Mouse (Mus musculus): ENCODE data around the gene Ubb. TPM values are rescaled to one million over a fixed set of nuclear protein-coding genes. Genes with fewer than 3 reads are reported as not detected.

Ubb gene
- polyA plus RNA-seq, 2 experiments, result 1,031 to 1,383 TPM

DNA sequence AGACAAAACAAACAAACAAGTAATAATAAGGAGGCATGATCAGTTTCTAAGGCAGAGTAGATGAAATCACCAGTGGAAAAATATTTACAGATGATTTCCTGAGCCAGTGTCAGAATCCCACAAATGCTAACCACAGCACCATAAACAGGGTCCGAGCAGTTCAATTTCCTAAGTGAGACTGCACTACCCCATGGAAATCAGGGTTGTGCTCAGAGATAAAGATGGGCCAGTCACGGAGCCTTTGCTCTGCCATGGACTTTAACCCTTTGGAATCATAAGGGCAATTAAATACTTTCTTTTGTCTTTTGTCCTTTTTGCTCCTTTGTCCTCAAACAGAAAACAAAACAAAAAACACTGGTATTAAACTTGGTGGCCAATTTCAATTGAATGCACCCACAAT is 28.7 kb upstream of the Ubb start:
- H3K27ac ChIP-seq, result no peak overlapping the region
- TF ChIP-seq EP300 (IDR thresholded peaks at IDR 0.05; ENCODE audit: low read depth) (no peak), CTCF (IDR thresholded peaks at IDR 0.05; ENCODE audit: low read depth) (no peak)
- WGBS (ENCODE audit: insufficient replicate concordance), result 24% methylated on average over 2 of the region's 2 CpGs
- no peak overlapping the region for H3K9ac ChIP-seq (replicated peaks)
- H3K9me3 ChIP-seq (ENCODE audit: control insufficient read depth, low read length), result no peaks in the 10 kb centered on the region
- no peaks in the 10 kb centered on the region for H3K4me1 ChIP-seq (replicated peaks; ENCODE audit: control insufficient read depth in 2 of 2, insufficient read depth in 2 of 2, low read length in 1 of 2)
- DNase-seq (ENCODE audit: low read depth in 3 of 3, low spot score in 3 of 3) (no peak), ATAC-seq (ENCODE audit: insufficient read depth) (no peak)
- H3K27me3 ChIP-seq (ENCODE audit: control insufficient read depth, insufficient read depth, low read length), result no peaks in the 10 kb centered on the region
- H3K4me3 ChIP-seq (ENCODE audit: insufficient read depth in 1 of 2, low read depth in 2 of 2, low read length in 2 of 2), result no peak overlapping the region
- no peak overlapping the region for H3K4me2 ChIP-seq (ENCODE audit: low read depth)
- H3K36me3 ChIP-seq (replicated peaks; ENCODE audit: control insufficient read depth, insufficient read depth, low read depth), result no peaks in the 10 kb centered on the region

DNA sequence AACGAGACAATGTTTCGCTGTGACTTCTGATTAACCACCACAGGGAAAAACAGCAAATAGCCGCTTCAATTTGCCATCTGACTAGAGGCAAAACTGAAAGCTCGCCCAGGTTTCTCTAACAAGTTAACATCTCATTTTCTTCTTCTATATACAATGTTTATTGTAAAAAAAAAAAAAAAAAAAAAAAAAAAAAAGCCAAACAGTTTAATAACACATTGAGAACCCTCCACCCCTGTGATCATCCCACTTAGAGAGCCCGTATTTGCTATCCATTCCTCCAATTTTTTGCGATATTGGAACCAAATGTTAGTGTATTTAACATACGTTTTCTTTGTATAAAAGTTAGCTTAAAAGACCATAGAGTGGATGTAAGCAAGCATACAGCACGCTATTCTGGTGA is 13.9 kb upstream of the Ubb start:
- TF ChIP-seq EP300 (IDR thresholded peaks at IDR 0.05; ENCODE audit: low read depth) (no peak), CTCF (IDR thresholded peaks at IDR 0.05; ENCODE audit: low read depth) (no peak)
- H3K4me3 ChIP-seq (ENCODE audit: insufficient read depth in 1 of 2, low read depth in 2 of 2, low read length in 2 of 2), result no peak overlapping the region
- WGBS (ENCODE audit: insufficient replicate concordance), result 80% methylated on average over 8 of the region's 8 CpGs

GRCm38 (mm10) chr11:62537590-62537989 is 13.4 kb upstream of the Ubb start:
- H3K4me2 ChIP-seq (ENCODE audit: low read depth), result peak overlapping the region; percentile 74
- TF ChIP-seq CTCF (IDR thresholded peaks at IDR 0.05; ENCODE audit: low read depth), result no peak
- TF ChIP-seq EP300 (IDR thresholded peaks at IDR 0.05; ENCODE audit: low read depth), result no peak
- 0 out of 2 replicates have a peak overlapping the region, but pooled peaks have one; percentile 14 for H3K9ac ChIP-seq (replicated peaks)
- WGBS (ENCODE audit: insufficient replicate concordance), result 23% methylated on average over 7 of the region's 7 CpGs
- ATAC-seq (ENCODE audit: insufficient read depth), result no peak
- no peaks in the 10 kb centered on the region; the same call in 1 of the 2 replicates for H3K36me3 ChIP-seq (replicated peaks; ENCODE audit: control insufficient read depth, insufficient read depth, low read depth)
- no peaks in the 10 kb centered on the region for H3K9me3 ChIP-seq (ENCODE audit: control insufficient read depth, low read length)
- peaks cover 0 to 7% of the 10 kb centered on the region in 2 experiments; a peak in 3 of 4 replicates for H3K4me1 ChIP-seq (replicated peaks; ENCODE audit: control insufficient read depth in 2 of 2, insufficient read depth in 2 of 2, low read length in 1 of 2)
- H3K4me3 ChIP-seq (ENCODE audit: insufficient read depth in 1 of 2, low read depth in 2 of 2, low read length in 2 of 2), result peak overlapping the region; percentile 3 to 77; a peak in 3 of 4 replicates
- no peak for DNase-seq (ENCODE audit: low read depth in 3 of 3, low spot score in 3 of 3)
- peaks cover 4% of the 10 kb centered on the region for H3K27me3 ChIP-seq (ENCODE audit: control insufficient read depth, insufficient read depth, low read length)
- no peak overlapping the region for H3K27ac ChIP-seq

More for the DNA sequence above, 13.9 kb upstream of the Ubb start:
- H3K4me2 ChIP-seq (ENCODE audit: low read depth), result peak overlapping the region; percentile 74
- peaks cover 4% of the 10 kb centered on the region for H3K27me3 ChIP-seq (ENCODE audit: control insufficient read depth, insufficient read depth, low read length)
- ATAC-seq (ENCODE audit: insufficient read depth) (no peak), DNase-seq (ENCODE audit: low read depth in 3 of 3, low spot score in 3 of 3) (no peak)
- no peak overlapping the region for H3K27ac ChIP-seq
- H3K9me3 ChIP-seq (ENCODE audit: control insufficient read depth, low read length), result no peaks in the 10 kb centered on the region
- H3K9ac ChIP-seq (replicated peaks), result no peak overlapping the region
- no peaks in the 10 kb centered on the region; the same call in 1 of the 2 replicates for H3K36me3 ChIP-seq (replicated peaks; ENCODE audit: control insufficient read depth, insufficient read depth, low read depth)
- H3K4me1 ChIP-seq (replicated peaks; ENCODE audit: control insufficient read depth in 2 of 2, insufficient read depth in 2 of 2, low read length in 1 of 2), result peaks cover 0 to 7% of the 10 kb centered on the region in 2 experiments; a peak in 3 of 4 replicates

GRCm38 (mm10) chr11:62538321-62539088 is 12.5 kb upstream of the Ubb start:
- peak; percentile 82 for ATAC-seq (ENCODE audit: insufficient read depth)
- H3K27me3 ChIP-seq (ENCODE audit: control insufficient read depth, insufficient read depth, low read length), result peaks cover 4% of the 10 kb centered on the region
- peak overlapping the region; percentile 86 for H3K9ac ChIP-seq (replicated peaks)
- peak overlapping the region; percentile 7; the same call in 1 of the 2 replicates for H3K27ac ChIP-seq
- WGBS (ENCODE audit: insufficient replicate concordance), result under 1% methylated on average over 73 of the region's 73 CpGs
- H3K4me3 ChIP-seq (ENCODE audit: insufficient read depth in 1 of 2, low read depth in 2 of 2, low read length in 2 of 2), result peak overlapping the region; percentile 68 to 77
- no peaks in the 10 kb centered on the region; the same call in 1 of the 2 replicates for H3K36me3 ChIP-seq (replicated peaks; ENCODE audit: control insufficient read depth, insufficient read depth, low read depth)
- H3K9me3 ChIP-seq (ENCODE audit: control insufficient read depth, low read length), result no peaks in the 10 kb centered on the region
- peaks cover 0 to 7% of the 10 kb centered on the region in 2 experiments; a peak in 3 of 4 replicates for H3K4me1 ChIP-seq (replicated peaks; ENCODE audit: control insufficient read depth in 2 of 2, insufficient read depth in 2 of 2, low read length in 1 of 2)
- TF ChIP-seq CTCF (IDR thresholded peaks at IDR 0.05; ENCODE audit: low read depth), result 0 out of 2 replicates have a peak, but pooled peaks have one; percentile 7
- 0 out of 2 replicates have a peak, but pooled peaks have one; percentile 21 for TF ChIP-seq EP300 (IDR thresholded peaks at IDR 0.05; ENCODE audit: low read depth)
- H3K4me2 ChIP-seq (ENCODE audit: low read depth), result peak overlapping the region; percentile 74
- peak in 2 of 3 experiments; percentile 20 to 47 for DNase-seq (ENCODE audit: low read depth in 3 of 3, low spot score in 3 of 3)

Data from liver, embryonic 14.5 days (tissue).